Mouse (Mus musculus) G1E (cell line): ENCODE data around the gene Itgb5. TPM values are rescaled to one million over a fixed set of nuclear protein-coding genes. Genes with fewer than 3 reads are reported as not detected.
A peak's percentile ranks its signal among the peaks of the same experiment; 100 is the strongest.

ENCODE experiments used
- ATAC-seq: 2 replicates; pipeline ENCODE4 v1.8.0; 2016; ENCODE audit warnings: mild to moderate bottlenecking; ENCODE audit not compliant: insufficient number of reproducible peaks, poor library complexity, low FRiP score, severe bottlenecking; ENCODE audit errors: extremely low read depth
- DNase-seq: peaks from one replicate; pipeline ENCODE4 v3.0.0; 2012; ENCODE audit warnings: low spot score
- H3K27me3 ChIP-seq: 2 replicates; pipeline ENCODE4 v1.6.1; 2012; ENCODE audit warnings: mild to moderate bottlenecking, low read length, inconsistent platforms; ENCODE audit not compliant: insufficient read depth
- H3K36me3 ChIP-seq: replicated peaks from 2 replicates; pipeline ENCODE3; 2012; ENCODE audit warnings: mild to moderate bottlenecking, inconsistent platforms
- H3K4me1 ChIP-seq: 2 replicates; pipeline ENCODE4 v1.6.1; 2012; ENCODE audit warnings: low read depth, low read length, inconsistent platforms, mixed read lengths; ENCODE audit not compliant: insufficient read depth
- H3K4me3 ChIP-seq: 2 replicates; pipeline ENCODE4 v1.5.1; 2012; ENCODE audit warnings: low read depth, mild to moderate bottlenecking, inconsistent platforms, low read length, moderate library complexity, mixed read lengths
- H3K9me3 ChIP-seq: replicated peaks from 2 replicates; pipeline ENCODE4 v1.6.1; 2012; ENCODE audit warnings: inconsistent platforms
- CTCF ChIP-seq: IDR thresholded peaks from 2 replicates; pipeline ENCODE4 v1.5.1; 2012; ENCODE audit warnings: low read depth, low read length, inconsistent platforms, mixed read lengths
- GATA1 ChIP-seq: IDR thresholded peaks from 2 replicates; pipeline ENCODE4 v1.6.1; 2012; ENCODE audit warnings: borderline replicate concordance, low read length, inconsistent platforms, mixed read lengths
- GATA2 ChIP-seq: IDR thresholded peaks from 2 replicates; pipeline ENCODE4 v1.6.1; 2012; ENCODE audit warnings: low read depth, low read length, inconsistent platforms, borderline replicate concordance
- POLR2AphosphoS5 ChIP-seq: IDR thresholded peaks from 2 replicates; pipeline ENCODE4 v1.6.1; 2012; ENCODE audit warnings: low read depth, low read length, inconsistent platforms; ENCODE audit not compliant: insufficient replicate concordance
- TAL1 ChIP-seq: conservative IDR thresholded peaks from 2 replicates; pipeline ENCODE4 v1.6.1; 2012; ENCODE audit warnings: low read depth, low read length, inconsistent platforms, mixed read lengths
- polyA plus RNA-seq: library from polyadenylated mRNA; stranded (reverse); fragments of >175 nt; gene quantifications from 2 replicates; pipeline ENCODE4 v1.2.3, GENCODE M21; 2012
- total RNA-seq, 2 experiments: library from RNA; stranded (forward) in 1 of 2; stranded (reverse) in 1 of 2; fragments of 200-1000 nt in 1 of 2; fragments of >200 nt in 1 of 2; fragmentation: Nextera tagmentation in 1 of 2; gene quantifications; 2 replicates each; pipeline ENCODE4 v1.2.3; 2014 to 2017

Gene Itgb5
- total and polyA plus RNA-seq, 3 experiments, result 0.14 to 5.6 (median 1.2) TPM

DNA sequence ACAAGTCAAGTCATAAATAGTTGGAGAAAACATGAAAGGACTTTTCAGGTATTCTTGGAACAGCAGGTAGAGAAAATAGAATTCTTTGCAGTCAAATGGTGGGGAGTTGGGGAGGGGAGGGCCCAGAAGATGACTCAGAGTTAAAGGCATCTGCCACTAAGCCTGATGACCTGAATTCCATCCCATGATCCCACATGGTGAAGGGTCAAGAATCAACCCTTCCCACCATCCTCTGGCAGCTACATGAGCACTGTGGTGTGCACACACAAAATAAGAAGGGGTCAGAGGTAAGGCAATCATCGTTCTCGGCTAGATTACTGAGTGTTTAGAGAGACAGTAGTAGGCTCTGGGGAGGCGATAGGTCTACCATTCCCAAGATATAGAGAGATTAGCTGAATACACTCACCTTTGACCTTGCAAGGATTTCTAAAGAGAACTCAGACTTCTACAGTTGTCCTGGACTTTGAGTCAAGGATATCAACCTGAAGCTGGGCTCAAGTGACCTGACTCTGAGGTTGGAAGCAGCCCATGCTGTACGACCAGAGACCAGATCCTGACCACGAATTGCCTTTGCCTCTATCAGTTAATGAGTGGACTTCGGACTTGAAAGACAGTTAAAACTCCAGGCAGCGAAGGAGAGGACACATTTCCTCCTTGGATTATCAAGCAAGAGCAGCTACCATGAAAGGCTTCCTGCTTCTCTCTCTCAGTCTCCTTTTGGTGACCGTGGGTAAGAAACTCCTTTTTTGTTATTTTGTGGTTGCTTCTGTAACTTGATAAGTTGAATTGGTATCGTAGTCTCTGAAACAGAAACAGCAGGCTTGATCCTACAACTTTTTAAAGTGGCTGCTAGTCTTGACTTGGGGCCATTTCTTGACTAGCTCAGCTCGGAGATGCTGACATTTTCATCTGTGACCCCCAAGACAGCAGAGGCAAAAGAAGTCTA, 35.3 kb upstream of the Itgb5 start, which contains the start of gene Muc13:
TSS of gene Muc13 (plus strand) at position 192 of the 946 bp plus-strand sequence.
- DNase-seq (no peak), ATAC-seq (no peak)
- Histone ChIP-seq H3K4me1 (peaks cover 52% of the 10 kb centered on the region), H3K9me3 (peaks cover 6% of the 10 kb centered on the region; the same call in 1 of the 2 replicates), H3K27me3 (no peaks in the 10 kb centered on the region), H3K4me3 (no peak within 1 kb of the TSS), H3K36me3 (peaks cover 2% of the 10 kb centered on the region)
- TF ChIP-seq POLR2AphosphoS5 (no peak), TAL1 (no peak), CTCF (no peak), GATA1 (no peak)

DNA sequence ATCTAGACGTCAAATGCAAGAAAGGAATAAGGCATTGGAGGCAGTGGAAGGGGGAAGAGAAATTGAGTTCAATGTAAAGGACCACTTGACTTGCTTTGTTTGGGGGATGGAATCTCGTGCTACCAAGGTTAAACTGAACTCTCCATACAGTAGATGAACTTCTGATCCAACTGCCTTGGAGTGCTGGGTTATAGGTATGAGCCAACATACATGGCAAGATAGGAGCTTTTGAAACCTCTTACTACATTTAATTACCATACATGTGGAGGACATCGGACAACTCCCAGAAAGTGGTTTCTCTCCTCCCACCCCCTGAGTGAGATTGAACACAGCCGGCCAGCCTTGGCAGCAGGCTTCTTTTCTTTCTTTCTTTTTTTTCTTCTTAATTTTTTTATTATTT, 34.4 kb upstream of the Itgb5 start:
- H3K9me3 ChIP-seq, result peaks cover 4% of the 10 kb centered on the region; the same call in 1 of the 2 replicates
- H3K4me3 ChIP-seq, result no peak overlapping the region
- peaks cover 52% of the 10 kb centered on the region for H3K4me1 ChIP-seq
- TF ChIP-seq GATA1 (no peak), TAL1 (no peak), POLR2AphosphoS5 (no peak), GATA2 (no peak), CTCF (no peak)
- DNase-seq (no peak), ATAC-seq (no peak)
- H3K36me3 ChIP-seq, result peaks cover 2% of the 10 kb centered on the region
- no peaks in the 10 kb centered on the region for H3K27me3 ChIP-seq

DNA sequence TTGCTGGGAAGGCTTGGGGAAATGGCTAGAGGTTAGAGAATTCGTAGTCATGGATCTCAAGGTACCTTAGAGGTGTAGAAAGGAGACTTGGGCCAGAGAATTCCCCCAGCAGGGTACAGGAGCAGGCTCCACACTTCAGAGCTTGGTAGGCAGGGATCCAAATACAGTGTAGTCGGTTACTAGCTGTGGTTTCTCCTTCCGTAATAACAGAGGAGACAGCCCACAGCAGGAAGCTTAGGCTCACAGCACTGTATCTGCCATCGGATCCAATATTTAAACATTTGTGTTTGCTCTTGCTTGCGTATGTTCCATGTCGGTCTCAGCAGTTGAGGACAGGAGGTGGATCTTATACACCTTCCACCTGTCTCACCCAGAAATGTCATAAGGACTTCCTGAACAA, 33.6 kb upstream of the Itgb5 start:
- Histone ChIP-seq H3K4me1 (peaks cover 52% of the 10 kb centered on the region), H3K36me3 (peaks cover 2% of the 10 kb centered on the region), H3K4me3 (no peak overlapping the region), H3K9me3 (0 out of 2 replicates have a peak, but pooled peaks cover 3% of the 10 kb centered on the region), H3K27me3 (no peaks in the 10 kb centered on the region)
- ATAC-seq (no peak), DNase-seq (no peak)
- TF ChIP-seq GATA2 (no peak), GATA1 (no peak), TAL1 (no peak), CTCF (no peak), POLR2AphosphoS5 (no peak)

DNA sequence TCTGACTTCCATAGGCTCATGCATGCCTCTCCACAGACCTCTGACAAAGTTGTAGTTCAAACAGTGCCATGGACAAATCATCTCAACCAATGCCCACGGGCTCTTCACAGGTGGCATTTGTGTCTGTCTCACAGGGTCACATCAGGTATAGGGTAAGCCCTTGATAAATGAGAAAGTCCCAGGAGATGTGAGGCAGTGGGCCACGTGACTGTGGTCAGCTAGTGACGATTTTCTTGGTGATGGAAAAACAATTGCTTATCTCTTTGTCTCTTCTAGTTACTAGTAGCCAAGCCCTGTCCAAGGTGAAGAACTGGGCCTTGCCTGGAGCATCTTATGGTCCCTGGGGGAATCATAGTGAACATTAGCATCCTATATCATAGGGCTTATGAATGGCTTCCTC, 32.7 kb upstream of the Itgb5 start:
- TF ChIP-seq POLR2AphosphoS5 (no peak), CTCF (no peak), GATA2 (no peak), TAL1 (no peak), GATA1 (no peak)
- no peaks in the 10 kb centered on the region for H3K36me3 ChIP-seq
- ATAC-seq (no peak), DNase-seq (no peak)
- H3K9me3 ChIP-seq, result no peaks in the 10 kb centered on the region
- peaks cover 53% of the 10 kb centered on the region for H3K4me1 ChIP-seq
- no peak overlapping the region for H3K4me3 ChIP-seq
- H3K27me3 ChIP-seq, result no peaks in the 10 kb centered on the region

DNA sequence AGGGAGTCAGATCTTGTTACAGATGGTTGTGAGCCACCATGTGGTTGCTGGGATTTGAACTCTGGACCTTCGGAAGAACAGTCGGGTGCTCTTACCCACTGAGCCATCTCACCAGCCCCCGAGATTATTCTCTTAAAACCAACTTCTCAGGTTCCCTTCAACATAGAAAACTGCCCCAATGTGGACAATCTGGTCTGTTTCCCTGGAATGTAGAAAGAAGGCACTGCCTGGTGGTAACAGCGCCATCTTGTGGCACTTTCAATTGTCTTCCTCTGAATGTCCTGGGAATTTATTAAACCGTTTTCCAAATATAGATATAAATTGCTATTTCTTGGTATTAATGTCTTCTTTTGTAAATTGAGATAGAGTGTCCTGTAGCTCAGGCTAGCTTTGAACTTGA, 31.6 kb upstream of the Itgb5 start:
- TF ChIP-seq TAL1, result no peak
- no peak for TF ChIP-seq POLR2AphosphoS5
- peak; percentile 45; the same call in 1 of the 2 replicates for TF ChIP-seq CTCF
- no peak for TF ChIP-seq GATA2
- TF ChIP-seq GATA1, result no peak
- no peak for ATAC-seq
- Histone ChIP-seq H3K4me1 (peaks cover 46% of the 10 kb centered on the region), H3K9me3 (no peaks in the 10 kb centered on the region), H3K27me3 (no peaks in the 10 kb centered on the region), H3K4me3 (no peak overlapping the region), H3K36me3 (no peaks in the 10 kb centered on the region)
- DNase-seq, result no peak

DNA sequence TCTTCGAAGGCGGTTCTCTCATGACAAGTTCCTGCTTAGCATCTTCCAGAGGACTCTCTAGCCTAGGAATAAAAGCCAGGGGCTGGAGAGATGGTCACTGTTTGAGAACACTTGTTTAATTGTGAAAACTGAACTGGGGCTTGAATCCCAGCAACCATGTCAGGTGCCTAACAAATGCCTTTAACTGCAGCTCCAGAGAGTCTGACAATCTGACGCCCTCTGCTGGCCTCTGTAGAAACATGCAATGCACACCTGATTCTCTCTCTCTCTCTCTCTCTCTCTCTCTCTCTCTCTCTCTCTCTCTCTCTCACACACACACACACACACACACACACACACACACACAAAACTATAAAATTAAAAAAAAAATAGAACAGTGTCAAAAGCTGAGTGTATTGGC, 19.5 kb upstream of the Itgb5 start:
- H3K9me3 ChIP-seq, result no peaks in the 10 kb centered on the region
- no peak for ATAC-seq
- H3K4me3 ChIP-seq, result no peak overlapping the region
- H3K27me3 ChIP-seq, result peaks cover 4% of the 10 kb centered on the region
- TF ChIP-seq GATA1, result no peak
- no peak for TF ChIP-seq CTCF
- no peak for TF ChIP-seq TAL1
- TF ChIP-seq POLR2AphosphoS5, result no peak
- TF ChIP-seq GATA2, result no peak
- H3K4me1 ChIP-seq, result peaks cover 5% of the 10 kb centered on the region; the same call in 1 of the 2 replicates
- no peaks in the 10 kb centered on the region for H3K36me3 ChIP-seq
- no peak for DNase-seq
